Mouse (Mus musculus) lung, adult 18-20 months (tissue): ENCODE results near the gene Olfr1054.
"Not testable (repeated sequence)": the region's sequence is repeated elsewhere in the genome, so short reads cannot be mapped to it uniquely, and the experiment has no call there.

Experiments used
- DNase-seq, 2 experiments: peaks; one replicate each; pipeline ENCODE4 v3.0.0; 2022; ENCODE audit warnings: mixed read lengths in 2 of 2

Olfr1054 gene

DNA sequence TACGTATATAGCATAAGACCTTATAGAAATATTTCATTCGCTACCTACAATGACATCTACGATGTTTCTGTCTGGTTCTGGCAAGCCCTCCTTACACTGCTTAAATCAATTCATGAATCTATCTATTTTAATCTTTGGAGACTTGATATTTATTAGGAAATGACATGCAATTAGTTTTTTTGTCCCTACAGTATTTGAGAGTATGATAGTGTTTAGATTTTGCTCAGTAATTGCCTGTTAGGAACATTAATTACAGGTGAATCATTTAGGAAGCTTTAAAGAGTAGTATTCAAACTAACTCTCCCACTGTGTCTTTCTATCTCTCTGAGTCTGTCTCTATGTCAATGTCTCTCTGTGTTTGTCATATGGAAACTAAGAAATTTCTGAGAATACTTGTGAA lies at the start of gene Olfr1054:
Gene Olfr1054 (minus strand): TSS at position 101 of the 400 bp plus-strand sequence.
- no peak for DNase-seq

DNA sequence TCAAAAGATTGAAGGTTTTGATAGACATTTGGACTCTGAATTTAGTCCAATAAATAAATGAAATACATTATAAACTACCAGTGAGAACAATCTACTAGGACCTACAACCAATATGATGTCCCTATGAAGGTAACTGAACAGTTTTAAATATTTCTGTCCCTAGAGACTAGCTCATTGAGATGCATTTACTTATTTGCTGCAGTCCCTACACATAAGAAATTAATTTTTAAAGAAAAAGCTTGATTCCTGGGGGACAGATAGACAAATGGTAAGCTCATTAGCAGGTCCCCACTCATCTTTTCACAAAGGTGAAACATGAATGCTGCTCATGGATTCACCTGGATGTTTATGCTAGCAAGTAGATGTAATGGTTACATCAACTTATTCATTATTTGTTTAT lies 43.1 kb upstream of the Olfr1054 start, which contains the start of gene Olfr1057:
Gene Olfr1057 (minus strand): TSS at position 101 of the 400 bp plus-strand sequence.
- DNase-seq: no peak

DNA sequence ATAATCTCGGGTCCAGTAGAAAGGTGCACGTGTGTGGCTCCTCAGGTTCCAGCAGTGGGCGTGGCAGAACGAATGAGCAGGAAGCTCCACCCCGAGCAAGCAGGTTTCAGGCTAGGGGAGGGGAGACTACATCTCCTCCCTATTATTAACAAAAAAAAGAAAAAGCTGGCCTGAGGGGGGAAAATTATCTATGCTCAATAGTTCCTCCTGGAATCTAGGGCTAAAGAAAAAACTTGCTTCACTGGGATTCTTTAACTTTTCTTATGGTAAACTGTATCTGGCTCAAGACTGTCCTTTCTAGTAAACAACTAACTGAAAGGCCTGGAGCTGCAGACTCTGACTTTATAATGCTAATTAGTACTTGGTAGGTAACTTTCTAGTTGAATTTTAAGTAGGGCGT lies 31.1 kb upstream of the Olfr1054 start:
- not testable (repeated sequence) for DNase-seq

DNA sequence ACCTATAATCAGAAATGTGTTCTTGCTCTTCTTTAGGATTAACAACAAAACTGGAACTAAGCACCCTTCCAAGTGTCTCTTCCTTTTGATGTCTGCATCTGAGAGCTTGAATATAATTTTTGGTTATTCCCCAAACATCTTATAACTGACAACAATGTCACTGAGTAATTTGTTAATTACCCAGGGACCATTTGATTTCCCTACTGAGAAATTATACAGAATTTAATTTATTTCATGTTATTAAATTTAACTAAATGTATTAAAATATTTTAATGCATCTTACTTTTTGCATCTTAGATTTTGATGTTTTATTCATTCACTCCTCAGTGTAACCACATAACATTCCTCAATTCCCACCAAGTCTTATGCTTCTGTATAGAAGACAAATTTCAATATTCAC lies 27.1 kb upstream of the Olfr1054 start, which contains the start of gene Olfr1056:
Gene Olfr1056 (minus strand): TSS at position 101 of the 400 bp plus-strand sequence.
- DNase-seq: no peak

DNA sequence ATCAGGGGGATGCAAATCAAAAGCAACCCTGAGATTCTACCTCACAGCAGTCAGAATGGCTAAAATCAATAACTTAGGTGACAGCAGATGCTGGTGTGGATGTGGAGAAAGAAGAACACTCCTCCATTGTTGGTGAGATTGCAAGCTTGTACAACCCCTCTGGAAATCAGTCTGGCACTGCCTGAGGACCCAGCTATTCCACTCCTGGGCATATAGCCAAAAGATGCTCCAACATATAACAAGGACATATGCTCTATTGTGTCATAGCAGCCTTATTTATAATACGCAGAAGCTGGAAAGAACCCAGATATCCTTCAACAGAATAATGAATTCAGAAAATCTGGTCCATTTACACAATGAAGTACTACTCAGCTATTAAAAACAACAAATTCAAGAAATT lies 16.5 kb upstream of the Olfr1054 start:
- not testable (repeated sequence) for DNase-seq

DNA sequence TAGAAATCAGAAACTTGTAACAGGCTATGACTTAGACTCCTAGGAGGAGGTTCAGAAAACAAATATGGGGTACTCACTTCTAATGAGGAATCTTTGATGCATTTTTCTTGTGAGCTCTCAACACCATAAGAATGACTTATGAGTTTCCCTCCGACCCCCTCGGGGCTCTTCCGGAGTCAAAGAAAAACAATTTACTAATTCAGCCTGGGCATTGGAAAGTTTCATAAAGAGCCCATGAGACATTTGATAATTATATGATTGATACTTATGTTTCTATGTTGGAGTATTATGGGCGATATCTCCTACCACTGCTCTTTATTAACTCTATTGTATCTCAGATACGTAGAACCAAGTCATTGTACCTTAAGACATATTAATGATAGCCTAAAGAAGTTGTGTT lies 15.0 kb upstream of the Olfr1054 start, which contains the start of gene Olfr1055:
Gene Olfr1055 (minus strand): TSS at position 101 of the 400 bp plus-strand sequence.
- DNase-seq: no peak

DNA sequence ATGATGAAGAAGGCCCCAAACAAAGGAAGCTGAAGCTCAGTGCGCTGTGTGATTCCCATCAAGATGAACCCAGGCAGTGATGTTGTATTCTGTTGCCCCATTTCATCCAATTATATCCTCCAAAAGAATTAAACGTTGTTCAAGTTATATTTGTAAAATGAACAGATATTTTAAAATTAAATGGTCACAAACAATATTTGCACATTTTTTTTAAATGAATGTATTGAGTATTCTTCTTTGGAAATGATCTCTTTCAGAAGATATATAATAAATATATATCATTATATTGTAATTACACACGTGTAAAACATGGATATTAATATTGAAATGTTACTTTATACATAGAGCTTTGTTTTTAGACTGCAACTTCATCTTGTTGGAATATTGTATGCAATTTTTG lies 20.0 kb downstream of the Olfr1054 start, which contains the start of gene Olfr1053:
Gene Olfr1053 (minus strand): TSS at position 101 of the 400 bp plus-strand sequence.
- no peak for DNase-seq

DNA sequence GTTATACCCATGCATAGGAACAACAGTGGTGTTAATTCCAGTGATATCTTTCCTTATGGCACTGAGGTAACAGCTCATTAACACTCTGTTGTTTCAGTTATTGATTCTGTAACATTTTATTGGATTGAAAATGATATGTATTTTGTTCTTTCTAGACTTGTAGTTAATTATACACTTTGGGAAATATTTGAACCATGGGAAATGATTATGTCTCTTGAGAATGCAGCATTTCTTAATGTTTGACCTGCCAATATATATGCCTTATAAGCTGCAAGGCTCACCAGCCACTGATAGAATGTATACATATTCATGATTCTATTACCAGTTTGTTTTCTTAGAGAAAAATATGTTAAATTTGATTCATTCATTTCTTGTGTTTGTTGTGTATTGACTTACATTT lies 43.1 kb downstream of the Olfr1054 start, which contains the start of gene Olfr1052:
Gene Olfr1052 (plus strand): TSS at position 301 of the 400 bp plus-strand sequence.
- no peak for DNase-seq
